Mouse (Mus musculus) G1E (cell line): ENCODE measurements around the gene Ankrd34a.

Experiments used
- CTCF ChIP-seq: IDR thresholded peaks from 2 replicates; pipeline ENCODE4 v1.5.1; 2012; ENCODE audit warnings: low read depth, low read length, inconsistent platforms, mixed read lengths
- GATA1 ChIP-seq: IDR thresholded peaks from 2 replicates; pipeline ENCODE4 v1.6.1; 2012; ENCODE audit warnings: borderline replicate concordance, low read length, inconsistent platforms, mixed read lengths
- GATA2 ChIP-seq: IDR thresholded peaks from 2 replicates; pipeline ENCODE4 v1.6.1; 2012; ENCODE audit warnings: low read depth, low read length, inconsistent platforms, borderline replicate concordance
- POLR2AphosphoS5 ChIP-seq: IDR thresholded peaks from 2 replicates; pipeline ENCODE4 v1.6.1; 2012; ENCODE audit warnings: low read depth, low read length, inconsistent platforms; ENCODE audit not compliant: insufficient replicate concordance
- TAL1 ChIP-seq: conservative IDR thresholded peaks from 2 replicates; pipeline ENCODE4 v1.6.1; 2012; ENCODE audit warnings: low read depth, low read length, inconsistent platforms, mixed read lengths

- TF ChIP-seq CTCF = no peak
- no peak for TF ChIP-seq POLR2AphosphoS5
- no peak for TF ChIP-seq TAL1
- no peak for TF ChIP-seq GATA1
- no peak for TF ChIP-seq GATA2
Observed at GRCm38 (mm10) chr3:96601941-96602703, 5.7 kb downstream of the Ankrd34a start.
